Mouse (Mus musculus) adrenal gland, postnatal 25 days (tissue): ENCODE data around the gene Cd163. TPM values are rescaled to one million over a fixed set of nuclear protein-coding genes. Genes with fewer than 3 reads are reported as not detected.

ENCODE experiments used
- DNase-seq: peaks from one replicate; pipeline ENCODE4 v3.0.0; 2021; ENCODE audit warnings: mixed read lengths
- total RNA-seq: library from RNA; stranded (reverse); gene quantifications from 2 replicates; pipeline ENCODE4 v1.2.3, GENCODE M21; 2021

Gene Cd163
- total RNA-seq, 1 experiment from 2014 or later, result 3.9 TPM

GRCm38 (mm10) chr6:124360549-124360948, 56.1 kb downstream of the Cd163 start:
- DNase-seq, result no peak

- DNase-seq, result no peak
These were observed 59.9 kb downstream of the Cd163 start for GRCm38 (mm10) chr6:124364328-124364727.

- DNase-seq, result no peak
These were observed 69.2 kb downstream of the Cd163 start for GRCm38 (mm10) chr6:124373584-124374206.

- no peak for DNase-seq
These were observed 70.2 kb downstream of the Cd163 start for GRCm38 (mm10) chr6:124374683-124375082.

- DNase-seq, result no peak
These were observed 71.0 kb downstream of the Cd163 start for GRCm38 (mm10) chr6:124375435-124375884.

- DNase-seq, result no peak
These were observed 71.9 kb downstream of the Cd163 start for GRCm38 (mm10) chr6:124376311-124376710.

- DNase-seq, result no peak
These were observed 73.2 kb downstream of the Cd163 start for GRCm38 (mm10) chr6:124377494-124378255.

GRCm38 (mm10) chr6:124379331-124379730, 74.9 kb downstream of the Cd163 start:
- DNase-seq, result peak; percentile 52

Other genes with a start within 250 kb of the Cd163 start
- gene Vmn2r27, start 72.8 kb upstream of the Cd163 start, total RNA-seq, result not detected in 2 replicates
- 95.7 and 96.2 TPM in 2 replicates for gene Pex5, start 110.4 kb downstream of the Cd163 start, total RNA-seq
- gene Clstn3, start 160.1 kb downstream of the Cd163 start, total RNA-seq, result 64.4 and 98.3 TPM in 2 replicates
- 13.8 and 17.3 TPM in 2 replicates for gene C1rl, start 188.5 kb downstream of the Cd163 start, total RNA-seq
- gene C1ra, start 207.7 kb downstream of the Cd163 start, total RNA-seq, result 24.5 and 28.5 TPM in 2 replicates
- gene C1s1, start 237.7 kb downstream of the Cd163 start, total RNA-seq, result 36.5 and 38.0 TPM in 2 replicates